Mouse (Mus musculus) erythroblast, embryonic 14.5 days (primary cell): ENCODE data around the gene Ccp110.

ENCODE experiments used
- GATA1 ChIP-seq: IDR thresholded peaks from 2 replicates; pipeline ENCODE4 v1.6.1; 2012; ENCODE audit warnings: low read length, inconsistent platforms, mixed read lengths
- TAL1 ChIP-seq: IDR thresholded peaks from 3 replicates; pipeline ENCODE4 v1.6.1; 2012; ENCODE audit warnings: low read length, inconsistent platforms, mixed read lengths

- TF ChIP-seq TAL1 (no peak), GATA1 (no peak)
Observed at GRCm38 (mm10) chr7:118747891-118748672, 35.7 kb downstream of the Ccp110 start.
